Mouse (Mus musculus) naive thymus-derived CD4-positive, alpha-beta T cell, adult 2 months (primary cell): ENCODE results near the gene Rcan1.

Experiments used
- DNase-seq: peaks from one replicate; pipeline ENCODE4 v3.0.0-alpha.2; 2011; ENCODE audit warnings: low read depth

Rcan1 gene

GRCm38 (mm10) chr16:92346297-92346916 lies 124.3 kb downstream of the Rcan1 start:
- DNase-seq, result no peak

- no peak for DNase-seq
These were observed 125.5 kb downstream of the Rcan1 start for GRCm38 (mm10) chr16:92345177-92345576.
